Mouse (Mus musculus): ENCODE measurements around the gene Irx4. TPM values are rescaled to one million over a fixed set of nuclear protein-coding genes. Genes with fewer than 3 reads are reported as not detected.
A peak's percentile ranks its signal among the peaks of the same experiment; 100 is the strongest.

The Irx4 gene
- polyA plus RNA-seq, 1 experiment = not detected

DNA sequence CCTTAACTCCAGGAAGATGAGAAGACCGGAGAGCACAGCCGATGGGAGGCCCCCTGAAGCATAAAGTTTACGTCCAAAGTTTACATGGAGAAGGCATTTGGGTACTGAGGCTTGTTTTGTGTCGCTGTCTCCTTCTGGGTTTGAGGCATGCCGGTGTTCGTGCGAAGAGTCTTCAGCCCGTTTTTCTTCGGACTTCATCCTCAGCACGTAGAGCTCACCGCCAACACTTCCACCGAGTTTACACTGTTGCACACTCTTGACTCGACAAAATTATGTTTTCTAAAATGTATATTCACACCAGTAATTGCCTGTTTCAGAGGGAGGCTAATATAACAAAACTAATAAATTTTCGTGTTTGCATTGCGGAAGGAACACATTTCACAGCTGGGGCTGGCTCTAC is 9.0 kb downstream of the Irx4 start:
- Histone ChIP-seq H3K4me1 (ENCODE audit: control insufficient read depth, insufficient read depth, low read length) (no peaks in the 10 kb centered on the region), H3K4me3 (ENCODE audit: insufficient read depth, low read length) (no peak overlapping the region), H3K27ac (ENCODE audit: insufficient read depth, low read length) (no peak overlapping the region)
- TF ChIP-seq POLR2A (IDR thresholded peaks at IDR 0.05; ENCODE audit: low read depth, low read length) = no peak
- TF ChIP-seq CTCF (IDR thresholded peaks at IDR 0.05; ENCODE audit: borderline replicate concordance, insufficient read depth, low read length) = no peak

DNA sequence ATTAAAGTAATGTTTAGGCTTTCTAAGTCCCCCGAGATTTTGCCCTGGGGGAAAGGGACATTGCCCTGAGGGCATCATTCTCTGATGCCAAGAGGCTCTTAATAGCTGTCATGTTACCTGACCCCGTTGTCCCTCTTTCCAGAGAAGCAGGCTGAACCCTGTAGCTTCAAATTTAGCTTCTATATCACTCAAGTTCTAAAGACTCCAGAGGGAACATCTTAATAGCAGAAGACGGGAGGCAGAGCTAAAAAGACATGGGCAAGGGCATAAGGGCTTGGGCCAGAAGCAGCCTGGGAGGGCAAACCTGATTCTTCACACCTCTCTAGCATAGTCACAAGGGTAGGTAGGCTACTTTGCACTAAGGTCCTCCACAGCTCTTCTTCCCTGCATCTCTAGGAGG is 9.6 kb downstream of the Irx4 start:
- Histone ChIP-seq H3K4me1 (ENCODE audit: control insufficient read depth, insufficient read depth, low read length) (no peaks in the 10 kb centered on the region), H3K4me3 (ENCODE audit: insufficient read depth, low read length) (no peak overlapping the region), H3K27ac (ENCODE audit: insufficient read depth, low read length) (no peak overlapping the region)
- TF ChIP-seq CTCF (IDR thresholded peaks at IDR 0.05; ENCODE audit: borderline replicate concordance, insufficient read depth, low read length) (no peak), POLR2A (IDR thresholded peaks at IDR 0.05; ENCODE audit: low read depth, low read length) (no peak)

DNA sequence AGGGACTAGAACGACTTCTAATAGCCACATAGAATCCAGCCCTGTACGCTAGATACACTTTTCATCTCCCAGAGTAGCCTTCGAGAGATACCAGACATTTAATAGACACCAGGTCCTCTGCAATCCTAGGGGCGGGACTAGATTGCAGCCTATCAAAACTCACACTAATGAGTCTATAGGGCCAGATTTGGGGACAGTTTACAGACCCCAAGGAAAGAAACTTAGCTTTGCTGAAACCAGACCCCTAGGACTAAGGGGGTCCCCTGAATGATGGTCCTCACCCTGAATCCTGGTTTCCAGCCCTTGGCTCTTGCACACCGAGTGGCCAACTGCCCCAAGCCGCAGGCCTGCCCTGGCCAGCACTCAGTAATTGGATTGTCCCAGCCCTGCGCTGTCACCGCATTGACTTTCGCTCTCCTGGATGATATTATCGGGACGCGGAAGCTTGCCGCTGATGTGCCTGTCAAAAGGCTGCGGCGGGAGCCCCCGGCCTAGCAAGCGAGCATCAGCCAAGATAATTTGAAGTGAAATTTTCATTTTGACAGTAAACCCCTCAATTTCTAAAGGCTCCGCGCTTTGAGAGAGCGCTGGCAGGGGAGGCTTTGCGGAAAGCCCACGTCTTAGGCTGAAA is 10.3 kb downstream of the Irx4 start:
- TF ChIP-seq CTCF (IDR thresholded peaks at IDR 0.05; ENCODE audit: borderline replicate concordance, insufficient read depth, low read length) (no peak), POLR2A (IDR thresholded peaks at IDR 0.05; ENCODE audit: low read depth, low read length) (no peak)
- no peaks in the 10 kb centered on the region for H3K4me1 ChIP-seq (ENCODE audit: control insufficient read depth, insufficient read depth, low read length)
- H3K4me3 ChIP-seq (ENCODE audit: insufficient read depth, low read length) = 0 out of 2 replicates have a peak overlapping the region, but pooled peaks have one; percentile 2

DNA sequence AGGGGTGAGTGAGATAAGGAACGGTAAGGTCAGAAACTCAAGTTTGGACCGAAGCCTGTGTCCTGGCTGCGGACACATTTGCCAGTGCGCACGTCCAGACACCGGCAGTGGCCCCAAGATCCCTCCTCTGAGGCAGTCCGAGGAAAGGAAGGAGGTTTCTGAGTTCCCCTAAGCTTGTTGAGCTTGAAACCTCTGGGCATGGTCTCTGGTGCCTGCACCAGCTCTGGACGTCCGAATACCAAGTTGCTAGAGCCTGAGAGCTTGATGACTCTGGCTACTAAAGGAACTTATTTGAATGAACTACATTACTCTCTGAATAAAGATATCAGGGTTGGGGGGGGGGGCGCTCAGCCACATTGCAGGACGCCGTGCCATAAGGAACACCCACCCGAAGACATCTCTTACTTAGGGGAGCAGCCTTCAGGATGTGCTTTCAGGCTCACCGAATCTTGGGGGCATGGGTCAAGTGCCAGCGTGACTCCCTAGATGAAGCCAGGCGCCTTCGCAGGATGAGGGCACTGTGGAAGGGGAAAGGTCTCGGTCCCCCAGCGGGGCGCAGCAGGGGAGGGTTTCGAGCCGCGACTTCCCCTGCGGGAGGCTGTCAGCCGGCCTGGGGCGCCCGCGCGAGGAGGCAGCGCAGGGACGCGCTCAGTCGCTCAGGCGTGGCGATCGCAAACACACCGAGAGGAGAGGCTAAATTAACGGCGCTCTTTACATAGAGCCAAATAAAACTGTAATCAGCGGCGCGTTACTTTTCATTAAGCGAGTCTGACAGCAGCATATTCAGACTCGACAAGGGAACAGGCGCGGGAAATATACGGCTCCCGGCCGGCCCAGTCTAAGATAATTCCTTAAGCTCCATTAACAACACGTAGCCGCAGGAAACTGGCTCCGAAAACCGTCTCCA is 11.3 kb downstream of the Irx4 start:
- TF ChIP-seq POLR2A (IDR thresholded peaks at IDR 0.05; ENCODE audit: low read depth, low read length) (no peak), CTCF (IDR thresholded peaks at IDR 0.05; ENCODE audit: borderline replicate concordance, insufficient read depth, low read length) (no peak)
- Histone ChIP-seq H3K4me3 (ENCODE audit: insufficient read depth, low read length) (no peak overlapping the region), H3K4me1 (ENCODE audit: control insufficient read depth, insufficient read depth, low read length) (no peaks in the 10 kb centered on the region), H3K27ac (ENCODE audit: insufficient read depth, low read length) (no peak overlapping the region)

More for the DNA sequence above, 10.3 kb downstream of the Irx4 start:
- no peak overlapping the region for H3K27ac ChIP-seq (ENCODE audit: insufficient read depth, low read length)

DNA sequence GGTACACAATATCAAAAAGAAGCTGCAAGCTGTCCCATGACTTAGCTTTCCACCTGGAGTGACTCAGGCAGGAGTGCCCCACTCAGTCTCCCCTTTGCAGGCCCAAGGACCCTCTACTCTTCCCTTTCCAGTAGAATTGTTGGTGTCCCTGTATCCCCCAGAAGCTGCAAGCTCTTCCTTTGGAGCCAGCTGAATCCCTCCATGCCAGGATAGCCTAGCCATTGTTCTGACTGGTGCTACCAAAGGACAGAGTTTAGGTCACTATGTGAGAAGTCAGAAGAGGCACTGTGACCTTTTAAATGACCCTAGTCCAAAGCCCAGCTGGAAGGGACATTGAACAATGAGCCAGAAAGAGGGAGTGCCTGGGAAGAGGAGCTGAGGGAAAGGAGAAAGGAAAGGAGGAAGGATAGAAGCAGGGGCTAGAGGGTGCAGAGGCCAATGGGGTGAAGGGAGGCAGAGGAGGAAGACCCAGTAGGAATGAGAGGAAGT is 12.6 kb downstream of the Irx4 start:
- H3K4me1 ChIP-seq (ENCODE audit: control insufficient read depth, insufficient read depth, low read length) = no peaks in the 10 kb centered on the region
- H3K27ac ChIP-seq (ENCODE audit: insufficient read depth, low read length) = no peak overlapping the region
- no peak overlapping the region for H3K4me3 ChIP-seq (ENCODE audit: insufficient read depth, low read length)
- TF ChIP-seq CTCF (IDR thresholded peaks at IDR 0.05; ENCODE audit: borderline replicate concordance, insufficient read depth, low read length) (no peak), POLR2A (IDR thresholded peaks at IDR 0.05; ENCODE audit: low read depth, low read length) (no peak)

DNA sequence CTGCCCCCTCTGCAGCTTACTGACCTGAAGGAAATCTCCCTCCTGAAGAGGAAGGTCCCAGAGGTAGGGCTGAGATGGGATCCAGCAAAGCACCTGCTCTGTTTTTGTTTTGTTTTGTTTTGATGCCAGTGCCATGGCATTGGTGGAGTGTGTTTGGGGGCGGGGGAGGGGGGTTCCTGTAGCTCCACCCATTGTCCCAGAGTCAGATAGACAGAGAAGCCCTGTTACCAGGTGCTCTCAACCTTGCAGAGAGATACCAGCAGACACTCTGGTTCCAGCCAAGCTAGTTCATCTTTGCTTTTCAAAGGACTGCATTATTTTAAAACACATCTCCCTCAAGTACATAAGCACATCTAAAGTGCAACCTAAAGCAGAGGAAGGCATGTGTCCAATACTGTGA is 13.3 kb downstream of the Irx4 start:
- Histone ChIP-seq H3K4me1 (ENCODE audit: control insufficient read depth, insufficient read depth, low read length) (no peaks in the 10 kb centered on the region), H3K27ac (ENCODE audit: insufficient read depth, low read length) (no peak overlapping the region), H3K4me3 (ENCODE audit: insufficient read depth, low read length) (no peak overlapping the region)
- no peak for TF ChIP-seq CTCF (IDR thresholded peaks at IDR 0.05; ENCODE audit: borderline replicate concordance, insufficient read depth, low read length)
- no peak for TF ChIP-seq POLR2A (IDR thresholded peaks at IDR 0.05; ENCODE audit: low read depth, low read length)

DNA sequence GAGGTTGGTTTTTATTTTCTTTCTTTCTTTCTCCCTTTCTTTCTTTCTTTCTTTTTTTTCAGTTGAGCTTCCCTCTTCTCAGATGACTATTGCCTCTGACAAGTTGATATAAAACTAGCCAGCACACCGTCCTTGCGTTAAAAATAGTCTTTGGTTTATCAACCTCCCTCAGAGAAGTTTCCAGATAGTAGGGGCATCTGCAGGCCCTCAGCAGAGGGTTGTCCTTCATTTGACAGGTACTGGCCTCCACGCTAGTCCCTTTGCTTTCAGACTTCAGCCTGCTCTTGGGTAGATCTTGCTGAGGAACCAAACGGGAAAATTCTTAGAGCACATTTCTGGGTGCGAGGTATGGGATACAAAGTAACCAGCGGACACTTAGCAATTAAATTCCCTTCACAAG is 17.1 kb downstream of the Irx4 start:
- Histone ChIP-seq H3K4me3 (ENCODE audit: insufficient read depth, low read length) (no peak overlapping the region), H3K27ac (ENCODE audit: insufficient read depth, low read length) (no peak overlapping the region), H3K4me1 (ENCODE audit: control insufficient read depth, insufficient read depth, low read length) (no peaks in the 10 kb centered on the region)
- TF ChIP-seq CTCF (IDR thresholded peaks at IDR 0.05; ENCODE audit: borderline replicate concordance, insufficient read depth, low read length) (no peak), POLR2A (IDR thresholded peaks at IDR 0.05; ENCODE audit: low read depth, low read length) (no peak)

DNA sequence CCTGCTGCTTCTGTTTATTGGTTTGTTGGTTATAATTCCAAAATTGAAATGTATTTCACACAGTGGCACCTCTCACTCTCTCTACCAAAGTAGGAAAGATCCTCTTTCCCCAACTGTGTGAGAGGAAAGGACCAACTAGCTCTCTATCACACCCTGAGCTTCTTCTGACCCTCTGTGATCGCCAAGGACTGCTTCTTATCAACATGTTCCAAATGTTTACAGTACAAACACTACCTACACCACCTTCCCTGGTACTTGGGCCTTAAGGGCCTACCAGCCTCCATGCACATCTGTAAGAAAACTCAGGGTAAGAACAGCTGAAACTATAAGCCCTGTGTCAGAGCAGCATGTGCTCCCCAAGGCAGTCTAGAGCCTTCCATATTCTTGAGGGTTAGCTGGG is 17.5 kb downstream of the Irx4 start:
- H3K4me3 ChIP-seq (ENCODE audit: insufficient read depth, low read length) = no peak overlapping the region
- H3K27ac ChIP-seq (ENCODE audit: insufficient read depth, low read length) = no peak overlapping the region
- no peak for TF ChIP-seq POLR2A (IDR thresholded peaks at IDR 0.05; ENCODE audit: low read depth, low read length)
- TF ChIP-seq CTCF (IDR thresholded peaks at IDR 0.05; ENCODE audit: borderline replicate concordance, insufficient read depth, low read length) = no peak
- H3K4me1 ChIP-seq (ENCODE audit: control insufficient read depth, insufficient read depth, low read length) = no peaks in the 10 kb centered on the region

DNA sequence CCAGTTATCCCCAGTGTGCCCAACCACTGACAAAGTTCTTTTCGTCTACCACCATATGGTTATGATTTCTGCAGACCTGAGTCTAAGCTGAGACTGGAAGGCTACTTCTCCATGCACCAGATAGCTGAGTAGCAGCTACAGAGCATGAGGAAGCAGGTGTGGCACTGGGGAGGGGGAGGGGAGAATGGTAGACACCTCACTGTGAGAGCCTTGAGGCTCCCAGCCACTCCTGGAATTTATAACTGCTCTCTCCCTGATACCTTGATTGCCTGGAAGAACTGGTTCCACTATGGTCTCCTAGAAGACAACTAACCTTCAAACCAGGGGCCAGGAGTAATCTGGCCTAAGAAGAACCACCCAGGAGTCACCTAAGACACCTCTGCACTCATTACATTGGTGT is 18.9 kb downstream of the Irx4 start:
- Histone ChIP-seq H3K4me3 (ENCODE audit: insufficient read depth, low read length) (no peak overlapping the region), H3K4me1 (ENCODE audit: control insufficient read depth, insufficient read depth, low read length) (no peaks in the 10 kb centered on the region), H3K27ac (ENCODE audit: insufficient read depth, low read length) (no peak overlapping the region)
- TF ChIP-seq POLR2A (IDR thresholded peaks at IDR 0.05; ENCODE audit: low read depth, low read length) = no peak
- TF ChIP-seq CTCF (IDR thresholded peaks at IDR 0.05; ENCODE audit: borderline replicate concordance, insufficient read depth, low read length) = no peak

DNA sequence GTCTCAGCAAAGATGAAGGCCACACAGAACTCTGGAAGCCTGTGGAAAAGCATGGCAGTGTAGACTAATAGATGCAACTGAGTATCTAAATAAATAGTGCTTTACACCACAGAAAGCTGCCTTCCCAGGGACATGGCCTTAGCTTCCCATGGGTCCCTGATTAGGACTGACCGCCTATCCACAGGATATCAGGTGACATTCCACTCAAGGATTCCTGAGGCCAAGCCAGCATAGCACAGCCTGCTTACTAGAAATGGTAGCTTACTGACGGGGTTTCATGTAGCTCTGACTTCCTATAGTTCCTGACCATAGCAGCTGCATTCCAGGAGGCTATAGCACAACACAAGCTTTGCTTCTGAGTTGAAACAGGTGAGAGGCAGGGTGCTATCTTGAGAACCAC is 22.1 kb downstream of the Irx4 start:
- Histone ChIP-seq H3K4me1 (ENCODE audit: control insufficient read depth, insufficient read depth, low read length) (no peaks in the 10 kb centered on the region), H3K4me3 (ENCODE audit: insufficient read depth, low read length) (no peak overlapping the region), H3K27ac (ENCODE audit: insufficient read depth, low read length) (no peak overlapping the region)
- no peak for TF ChIP-seq CTCF (IDR thresholded peaks at IDR 0.05; ENCODE audit: borderline replicate concordance, insufficient read depth, low read length)
- no peak for TF ChIP-seq POLR2A (IDR thresholded peaks at IDR 0.05; ENCODE audit: low read depth, low read length)
